Mouse (Mus musculus) embryonic facial prominence, embryonic 11.5 days (tissue): ENCODE data around the gene Fmnl3. TPM values are rescaled to one million over a fixed set of nuclear protein-coding genes. Genes with fewer than 3 reads are reported as not detected.

Experiments
- ATAC-seq: fragments of 200-750 bp; cut with Nextera tagmentation; replicated peaks from 2 replicates; pipeline ENCODE4 v1.8.0; 2017; ENCODE audit warnings: low read depth; ENCODE audit not compliant: insufficient number of reproducible peaks, low FRiP score, low TSS enrichment
- DNase-seq: peaks from one replicate; pipeline ENCODE4 v3.0.0-alpha.2; 2015; ENCODE audit warnings: low spot score
- H3K27ac ChIP-seq: fragments of 300-500 bp; sonication (generic); replicated peaks from 2 replicates; pipeline ENCODE4 v1.5.1; 2014; ENCODE audit warnings: mild to moderate bottlenecking, low read depth, low read length, control low read depth
- H3K27me3 ChIP-seq: fragments of 300-500 bp; sonication (generic); 2 replicates; pipeline ENCODE4 v1.6.1; 2014; ENCODE audit warnings: mild to moderate bottlenecking, low read length, moderate library complexity, mixed read lengths; ENCODE audit not compliant: control insufficient read depth, insufficient read depth
- H3K36me3 ChIP-seq: fragments of 300-500 bp; sonication (generic); replicated peaks from 2 replicates; pipeline ENCODE4 v1.6.1; 2014; ENCODE audit warnings: low read depth, mild to moderate bottlenecking, low read length, moderate library complexity, mixed read lengths; ENCODE audit not compliant: control insufficient read depth, insufficient read depth
- H3K4me1 ChIP-seq: fragments of 300-500 bp; sonication (generic); 2 replicates; pipeline ENCODE4 v1.6.1; 2014; ENCODE audit warnings: low read length, mixed read lengths; ENCODE audit not compliant: control insufficient read depth, insufficient read depth
- H3K4me2 ChIP-seq: fragments of 300-500 bp; sonication (generic); 2 replicates; pipeline ENCODE4 v1.6.1; 2014; ENCODE audit warnings: low read depth, mild to moderate bottlenecking, control low read depth, low read length, moderate library complexity
- H3K4me3 ChIP-seq: fragments of 300-500 bp; sonication (generic); 2 replicates; pipeline ENCODE4 v1.5.1; 2014; ENCODE audit warnings: low read depth, low read length, control low read depth
- H3K9ac ChIP-seq: fragments of 300-500 bp; sonication (generic); replicated peaks from 2 replicates; pipeline ENCODE4 v1.6.1; 2014; ENCODE audit warnings: mild to moderate bottlenecking, control low read depth, low read length
- H3K9me3 ChIP-seq: fragments of 300-500 bp; sonication (generic); replicated peaks from 2 replicates; pipeline ENCODE4 v1.6.1; 2016; ENCODE audit warnings: mild to moderate bottlenecking, low read length, inconsistent platforms, mixed read lengths; ENCODE audit not compliant: control insufficient read depth
- WGBS: fragments of 180-500 bp; shearing (Covaris S2); extraction: QIAGEN DNeasy Blood & Tissue Kit; methylation state at CpG from one replicate; pipeline ENCODE4 v1.1.7; 2014; 5-methylcytosine and 5-hydroxymethylcytosine counted together
- polyA plus RNA-seq: library from polyadenylated mRNA; unstranded; fragments of >200 nt; fragmentation: Nextera tagmentation; extraction: Ambion mirVana; gene quantifications from 2 replicates; pipeline ENCODE4 v1.2.1, GENCODE M21; 2014

Gene Fmnl3
- polyA plus RNA-seq, 1 experiment from 2014 or later = 17.6 TPM

DNA sequence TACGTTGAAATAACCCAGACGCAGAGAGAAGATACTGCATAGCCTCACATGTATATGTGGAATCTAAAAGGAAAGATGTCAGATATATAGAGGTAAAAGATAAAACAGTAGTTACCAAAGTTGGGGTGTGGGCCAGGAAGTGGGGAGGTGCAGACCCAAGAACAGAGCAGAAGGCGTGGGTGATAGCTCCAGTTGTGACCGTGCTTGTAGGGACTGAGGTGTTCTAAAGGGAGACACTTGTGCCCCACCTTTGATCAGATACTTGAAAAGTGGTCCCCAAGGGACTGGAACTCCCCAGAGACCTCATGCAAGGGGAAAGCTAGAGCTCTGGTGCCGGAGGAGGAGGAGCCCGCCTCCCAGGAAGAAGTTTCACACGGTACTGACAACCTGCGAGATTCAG lies 94.2 kb downstream of the Fmnl3 start:
- no peaks in the 10 kb centered on the region for H3K4me1 ChIP-seq
- H3K4me2 ChIP-seq = no peak overlapping the region
- H3K27me3 ChIP-seq = no peaks in the 10 kb centered on the region
- H3K4me3 ChIP-seq = no peak overlapping the region
- DNase-seq (no peak), ATAC-seq (no peak)
- no peak overlapping the region for H3K9ac ChIP-seq
- H3K27ac ChIP-seq = no peak overlapping the region
- H3K9me3 ChIP-seq = no peaks in the 10 kb centered on the region
- H3K36me3 ChIP-seq = no peaks in the 10 kb centered on the region
- 81% methylated on average over 8 of the region's 8 CpGs for WGBS

Other genes with a start within 250 kb of the Fmnl3 start
- 59.6 and 68.5 TPM in 2 replicates for gene Spats2, start 244.6 kb downstream of the Fmnl3 start, polyA plus RNA-seq
- gene Kcnh3, start 145.6 kb downstream of the Fmnl3 start, polyA plus RNA-seq = 0.18 and 0.25 TPM in 2 replicates
- gene Mcrs1, start 118.5 kb downstream of the Fmnl3 start, polyA plus RNA-seq = 161 and 172 TPM in 2 replicates
- gene Prpf40b, start 75.4 kb downstream of the Fmnl3 start, polyA plus RNA-seq = 42.0 and 44.1 TPM in 2 replicates
- 0.08 and 0.10 TPM in 2 replicates for gene Fam186b, start 74.6 kb downstream of the Fmnl3 start, polyA plus RNA-seq
- gene Tmbim6, start 22.4 kb upstream of the Fmnl3 start, polyA plus RNA-seq = 225 and 228 TPM in 2 replicates
- 9.0 and 9.7 TPM in 2 replicates for gene Nckap5l, start 87.3 kb upstream of the Fmnl3 start, polyA plus RNA-seq
- gene Bcdin3d, start 104.2 kb upstream of the Fmnl3 start, polyA plus RNA-seq = 15.1 and 16.7 TPM in 2 replicates
- gene Faim2, start 157.7 kb upstream of the Fmnl3 start, polyA plus RNA-seq = 0.24 and 0.66 TPM in 2 replicates
- not detected in 2 replicates for gene Aqp2, start 208.6 kb upstream of the Fmnl3 start, polyA plus RNA-seq
- not detected in 2 replicates for gene Aqp5, start 220.3 kb upstream of the Fmnl3 start, polyA plus RNA-seq
- gene Aqp6, start 230.9 kb upstream of the Fmnl3 start, polyA plus RNA-seq = 0.26 TPM in 1 of 2 replicates, not detected in the other